Mouse (Mus musculus) MEL (cell line): ENCODE data around the gene Tmem177. TPM values are rescaled to one million over a fixed set of nuclear protein-coding genes. Genes with fewer than 3 reads are reported as not detected.

Experiments
- DNase-seq: peaks from one replicate; pipeline ENCODE4 v3.0.0; 2011; ENCODE audit warnings: low read depth, low spot score
- H3K27ac ChIP-seq: 2 replicates; pipeline ENCODE4 v1.5.1; 2012; ENCODE audit warnings: low read depth, mild to moderate bottlenecking, control low read depth, low read length, moderate library complexity; ENCODE audit not compliant: control insufficient read depth
- H3K27me3 ChIP-seq, 2 experiments: fragments of 150-350 bp in 1 of 2; sonication (generic) in 1 of 2; 2 replicates each; pipeline ENCODE4 v1.6.1; 2012; ENCODE audit warnings: low read length in 2 of 2, mild to moderate bottlenecking in 2 of 2, improper control_type of control experiment in 1 of 2, moderate library complexity in 1 of 2; ENCODE audit not compliant: insufficient read depth in 2 of 2, control insufficient read depth in 1 of 2
- H3K36me3 ChIP-seq, 2 experiments: 2 replicates each; pipeline ENCODE4 v1.6.1; 2012 to 2014; ENCODE audit warnings: low read length in 2 of 2, improper control_type of control experiment in 1 of 2, inconsistent platforms in 1 of 2, mild to moderate bottlenecking in 1 of 2; ENCODE audit not compliant: insufficient read depth in 2 of 2, control insufficient read depth in 1 of 2
- H3K4me1 ChIP-seq, 2 experiments: fragments of 150-350 bp in 1 of 2; sonication (generic) in 1 of 2; 2 replicates each; pipeline ENCODE4 v1.6.1; 2012; ENCODE audit warnings: low read length in 2 of 2, improper control_type of control experiment in 1 of 2, mild to moderate bottlenecking in 1 of 2; ENCODE audit not compliant: insufficient read depth in 2 of 2, control insufficient read depth in 1 of 2
- H3K4me3 ChIP-seq, 2 experiments: fragments of 150-350 bp in 1 of 2; sonication (generic) in 1 of 2; 2 replicates each; pipeline ENCODE4 v1.5.1; 2012; ENCODE audit warnings: low read depth in 2 of 2, low read length in 2 of 2, mild to moderate bottlenecking in 2 of 2, moderate library complexity in 2 of 2, control low read depth in 1 of 2, improper control_type of control experiment in 1 of 2; ENCODE audit not compliant: control insufficient read depth in 1 of 2, insufficient read depth in 1 of 2
- H3K79me2 ChIP-seq: 2 replicates; pipeline ENCODE4 v1.6.1; 2012; ENCODE audit warnings: mild to moderate bottlenecking, low read length, moderate library complexity; ENCODE audit not compliant: control insufficient read depth, poor library complexity, insufficient read depth
- H3K9ac ChIP-seq: 2 replicates; pipeline ENCODE4 v1.6.1; 2012; ENCODE audit warnings: low read depth, mild to moderate bottlenecking, control low read depth, low read length, moderate library complexity; ENCODE audit not compliant: control insufficient read depth, poor library complexity, severe bottlenecking
- H3K9me3 ChIP-seq: fragments of 150-350 bp; sonication (generic); replicated peaks from 2 replicates; pipeline ENCODE4 v1.6.1; 2012; ENCODE audit warnings: mild to moderate bottlenecking, low read length, improper control_type of control experiment, moderate library complexity; ENCODE audit not compliant: insufficient read depth
- CHD2 ChIP-seq: IDR thresholded peaks from 2 replicates; pipeline ENCODE4 v1.6.1; 2011; ENCODE audit warnings: low read length, improper control_type of control experiment
- CTCF ChIP-seq, 3 experiments: IDR thresholded peaks in 2 of 3; conservative IDR thresholded peaks in 1 of 3; 2 replicates each; pipeline ENCODE4 v1.5.1; 2011 to 2012; ENCODE audit warnings: low read length in 3 of 3, low read depth in 2 of 3, mild to moderate bottlenecking in 2 of 3, improper control_type of control experiment in 1 of 3, inconsistent platforms in 1 of 3, mixed read lengths in 1 of 3, moderate library complexity in 1 of 3; ENCODE audit not compliant: control insufficient read depth in 1 of 3, insufficient read depth in 1 of 3, poor library complexity in 1 of 3, severe bottlenecking in 1 of 3
- E2F4 ChIP-seq: IDR thresholded peaks from 2 replicates; pipeline ENCODE4 v1.6.1; 2011; ENCODE audit warnings: low read depth, low read length, improper control_type of control experiment, borderline replicate concordance
- ELF1 ChIP-seq: IDR thresholded peaks from 2 replicates; pipeline ENCODE4 v1.6.1; 2014; ENCODE audit warnings: low read depth, mild to moderate bottlenecking, inconsistent platforms, low read length, improper control_type of control experiment, moderate library complexity
- EP300 ChIP-seq, 2 experiments: IDR thresholded peaks; 2 replicates each; pipeline ENCODE4 v1.6.1; 2011; ENCODE audit warnings: improper control_type of control experiment in 2 of 2, low read length in 2 of 2, low read depth in 1 of 2, mild to moderate bottlenecking in 1 of 2
- ETS1 ChIP-seq: IDR thresholded peaks from 2 replicates; pipeline ENCODE4 v1.6.1; 2012; ENCODE audit warnings: low read depth, mild to moderate bottlenecking, inconsistent platforms, low read length, improper control_type of control experiment, moderate library complexity
- HCFC1 ChIP-seq: IDR thresholded peaks from 2 replicates; pipeline ENCODE4 v1.6.1; 2012; ENCODE audit warnings: low read depth, mild to moderate bottlenecking, inconsistent platforms, low read length, improper control_type of control experiment, moderate library complexity
- KAT2A ChIP-seq: conservative IDR thresholded peaks from 2 replicates; pipeline ENCODE4 v1.6.1; 2012; ENCODE audit warnings: low read depth, low read length, improper control_type of control experiment, inconsistent platforms
- MAX ChIP-seq: IDR thresholded peaks from 2 replicates; pipeline ENCODE4 v1.6.1; 2011; ENCODE audit warnings: low read length, improper control_type of control experiment
- MAZ ChIP-seq: IDR thresholded peaks from 2 replicates; pipeline ENCODE4 v1.6.1; 2012; ENCODE audit warnings: low read depth, mild to moderate bottlenecking, inconsistent platforms, low read length, improper control_type of control experiment
- MEF2A ChIP-seq: IDR thresholded peaks from 2 replicates; pipeline ENCODE4 v1.6.1; 2014; ENCODE audit warnings: low read depth, mild to moderate bottlenecking, inconsistent platforms, low read length, improper control_type of control experiment; ENCODE audit not compliant: poor library complexity, insufficient replicate concordance, severe bottlenecking; ENCODE audit errors: extremely low read depth
- MYC ChIP-seq: IDR thresholded peaks from 2 replicates; pipeline ENCODE4 v1.6.1; 2011; ENCODE audit warnings: low read depth, mild to moderate bottlenecking, low read length, improper control_type of control experiment, moderate library complexity
- NELFE ChIP-seq: IDR thresholded peaks from 2 replicates; pipeline ENCODE4 v1.6.1; 2011; ENCODE audit warnings: low read depth, low read length, improper control_type of control experiment
- NRF1 ChIP-seq: IDR thresholded peaks from 2 replicates; pipeline ENCODE4 v1.6.1; 2014; ENCODE audit warnings: low read depth, mild to moderate bottlenecking, inconsistent platforms, low read length, improper control_type of control experiment, moderate library complexity; ENCODE audit not compliant: poor library complexity, insufficient read depth, severe bottlenecking
- POLR2AphosphoS2 ChIP-seq: IDR thresholded peaks from 2 replicates; pipeline ENCODE4 v1.6.1; 2011; ENCODE audit warnings: low read length, improper control_type of control experiment
- POLR2AphosphoS5 ChIP-seq: IDR thresholded peaks from 2 replicates; pipeline ENCODE4 v1.6.1; 2012; ENCODE audit warnings: low read depth, borderline replicate concordance, mild to moderate bottlenecking, inconsistent platforms, low read length, moderate library complexity, mixed read lengths
- SMC3 ChIP-seq: IDR thresholded peaks from 2 replicates; pipeline ENCODE4 v1.6.1; 2011; ENCODE audit warnings: low read depth, low read length, improper control_type of control experiment
- TAL1 ChIP-seq: IDR thresholded peaks from 2 replicates; pipeline ENCODE4 v1.6.1; 2012; ENCODE audit warnings: mild to moderate bottlenecking, inconsistent platforms, low read length, moderate library complexity, mixed read lengths
- TBP ChIP-seq: IDR thresholded peaks from 2 replicates; pipeline ENCODE4 v1.8.0; 2011; ENCODE audit warnings: low read depth, low read length, improper control_type of control experiment
- TCF12 ChIP-seq: IDR thresholded peaks from 2 replicates; pipeline ENCODE4 v1.6.1; 2014; ENCODE audit warnings: low read depth, mild to moderate bottlenecking, inconsistent platforms, low read length, improper control_type of control experiment, moderate library complexity
- USF2 ChIP-seq, 2 experiments: IDR thresholded peaks; 2 replicates each; pipeline ENCODE4 v1.6.1; 2011 to 2012; ENCODE audit warnings: improper control_type of control experiment in 2 of 2, low read length in 2 of 2, borderline replicate concordance in 1 of 2, inconsistent platforms in 1 of 2, low read depth in 1 of 2, mild to moderate bottlenecking in 1 of 2; ENCODE audit not compliant: insufficient read depth in 1 of 2
- ZC3H11A ChIP-seq: IDR thresholded peaks from 2 replicates; pipeline ENCODE4 v1.6.1; 2012; ENCODE audit warnings: low read depth, mild to moderate bottlenecking, inconsistent platforms, low read length, improper control_type of control experiment
- ZKSCAN1 ChIP-seq: IDR thresholded peaks from 2 replicates; pipeline ENCODE4 v1.6.1; 2012; ENCODE audit warnings: low read depth, mild to moderate bottlenecking, inconsistent platforms, low read length, improper control_type of control experiment, moderate library complexity
- ZNF384 ChIP-seq: IDR thresholded peaks from 2 replicates; pipeline ENCODE4 v1.6.1; 2012; ENCODE audit warnings: low read depth, mild to moderate bottlenecking, inconsistent platforms, low read length, improper control_type of control experiment
- polyA plus RNA-seq, 2 experiments: library from polyadenylated mRNA; stranded (reverse) in 1 of 2; unstranded in 1 of 2; fragments of >175 nt in 1 of 2; fragments of >200 nt in 1 of 2; gene quantifications; 2 replicates each; pipeline versions ENCODE4 v1.2.1 to v1.2.4; 2012; ENCODE audit warnings: low replicate concordance in 2 of 2, low read depth in 1 of 2; ENCODE audit not compliant: insufficient read length in 2 of 2, insufficient read depth in 1 of 2, missing spikeins in 1 of 2
- total RNA-seq: library from RNA; depleted of rRNA; stranded (reverse); fragments of 300-350 nt; gene quantifications from 2 replicates; pipeline ENCODE4 v1.2.3, GENCODE M21; 2012

The Tmem177 gene
- total and polyA plus RNA-seq, 3 experiments = 6.0 to 7.5 TPM; not detected in 1

- no peak for DNase-seq
- TF ChIP-seq SMC3 (no peak), MAX (no peak), KAT2A (no peak)
- TF ChIP-seq, all 39 proteins: peak for 0
- no peaks in the 10 kb centered on the region for H3K36me3 ChIP-seq
- no peak overlapping the region for H3K9ac ChIP-seq
- H3K4me1 ChIP-seq = no peaks in the 10 kb centered on the region
- 0 out of 4 replicates have a peak, but pooled peaks cover 0 to 1% of the 10 kb centered on the region in 2 experiments for H3K27me3 ChIP-seq
- H3K27ac ChIP-seq = no peak overlapping the region
- no peaks in the 10 kb centered on the region for H3K9me3 ChIP-seq
- no peaks in the 10 kb centered on the region for H3K79me2 ChIP-seq
- H3K4me3 ChIP-seq = no peak overlapping the region
Observed at GRCm38 (mm10) chr1:119878909-119879308, 34.1 kb downstream of the Tmem177 start.

GRCm38 (mm10) chr1:119877469-119877868 lies 35.5 kb downstream of the Tmem177 start:
- TF ChIP-seq CTCF (IDR thresholded peaks at IDR 0.05 in 2 of 3, conservative IDR thresholded peaks at IDR 0.05 in 1 of 3; ENCODE audit: control insufficient read depth in 1 of 3, insufficient read depth in 1 of 3, low read depth in 2 of 3, low read length in 3 of 3, poor library complexity in 1 of 3, severe bottlenecking in 1 of 3) (no peak), TAL1 (no peak), POLR2AphosphoS5 (no peak), MAX (no peak), NRF1 (no peak), ETS1 (no peak), CHD2 (no peak), ZNF384 (no peak), MYC (no peak), E2F4 (no peak), ZC3H11A (no peak)
- Histone ChIP-seq H3K4me1 (no peaks in the 10 kb centered on the region), H3K9ac (no peak overlapping the region), H3K27ac (no peak overlapping the region), H3K27me3 (0 out of 4 replicates have a peak, but pooled peaks cover 0 to 1% of the 10 kb centered on the region in 2 experiments), H3K79me2 (no peaks in the 10 kb centered on the region), H3K36me3 (no peaks in the 10 kb centered on the region), H3K9me3 (no peaks in the 10 kb centered on the region), H3K4me3 (no peak overlapping the region)
- no peak for DNase-seq

GRCm38 (mm10) chr1:119868395-119869161 lies 44.4 kb downstream of the Tmem177 start:
- peaks cover 0 to 3% of the 10 kb centered on the region in 2 experiments; a peak in 2 of 4 replicates for H3K27me3 ChIP-seq
- no peak overlapping the region for H3K4me3 ChIP-seq
- DNase-seq = no peak
- H3K36me3 ChIP-seq = no peaks in the 10 kb centered on the region
- H3K79me2 ChIP-seq = no peaks in the 10 kb centered on the region
- no peaks in the 10 kb centered on the region for H3K9me3 ChIP-seq
- H3K9ac ChIP-seq = no peak overlapping the region
- no peaks in the 10 kb centered on the region for H3K4me1 ChIP-seq
- H3K27ac ChIP-seq = no peak overlapping the region
- TF ChIP-seq MEF2A (no peak), ELF1 (no peak), TCF12 (no peak), POLR2AphosphoS2 (no peak), ZC3H11A (no peak), USF2 (IDR thresholded peaks at IDR 0.05; ENCODE audit: borderline replicate concordance in 1 of 2, insufficient read depth in 1 of 2, low read depth in 1 of 2, low read length in 2 of 2) (no peak), NELFE (no peak), NRF1 (no peak), MAZ (no peak), ZKSCAN1 (no peak), MYC (no peak), ZNF384 (no peak), TBP (no peak), HCFC1 (no peak), EP300 (IDR thresholded peaks at IDR 0.05; ENCODE audit: low read depth in 1 of 2, low read length in 2 of 2) (no peak), MAX (no peak), TAL1 (no peak)
